Mouse (Mus musculus) T-cell, adult 66 days (primary cell): ENCODE data around the gene 2700097O09Rik. TPM values are rescaled to one million over a fixed set of nuclear protein-coding genes. Genes with fewer than 3 reads are reported as not detected.

Experiments
- total RNA-seq, 2 experiments: library from RNA; stranded (reverse); gene quantifications; 3 replicates in 1 of 2; 4 replicates in 1 of 2; pipeline ENCODE4 v1.2.4; 2023

The 2700097O09Rik gene
- 10 to 100 TPM; 10.3 to 12.7 TPM for total RNA-seq

DNA sequence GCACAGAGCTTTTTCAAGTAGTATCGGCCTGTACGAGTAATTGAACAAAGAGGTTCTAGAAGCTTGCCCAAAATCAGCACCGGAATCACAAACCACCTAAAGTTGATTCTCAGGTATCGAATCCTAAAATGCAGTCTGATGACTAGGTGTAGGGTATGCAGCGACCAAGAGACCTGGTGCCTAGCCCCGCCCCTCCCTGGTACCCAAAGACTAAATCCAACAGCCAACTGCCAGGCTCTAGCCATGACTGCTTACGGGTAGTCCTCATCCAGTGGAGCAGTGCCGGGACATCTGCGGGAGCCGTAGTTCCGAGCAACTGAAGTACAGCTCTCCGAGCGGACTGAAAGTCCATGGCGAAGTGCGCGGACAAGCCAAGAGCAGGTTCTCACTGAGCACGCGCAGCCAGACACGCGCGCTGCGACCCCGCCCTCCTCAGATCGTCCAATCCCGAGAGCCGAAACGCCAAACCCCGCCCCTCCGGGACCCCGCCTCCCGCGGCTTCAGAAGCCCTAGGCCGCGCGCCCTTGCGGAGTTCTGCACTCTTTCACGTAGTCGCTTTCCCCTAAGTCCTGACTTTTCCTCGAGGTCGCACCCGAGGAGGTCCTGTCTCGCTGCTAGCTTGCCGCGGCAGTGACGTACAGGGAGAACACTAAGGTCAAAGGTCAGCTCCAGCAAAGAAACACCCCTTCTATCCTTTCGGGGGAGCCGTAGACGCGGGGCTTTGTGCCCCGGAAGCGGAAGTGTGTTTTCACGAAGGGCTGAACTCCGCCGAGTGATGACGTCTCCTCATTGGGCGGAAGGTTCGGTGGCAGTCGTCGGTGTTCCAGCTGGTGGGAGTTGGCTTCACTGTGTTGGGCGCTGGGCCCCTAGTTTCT, at the start of gene 2700097O09Rik, which contains the start of gene Srp54a:
TSS of gene 2700097O09Rik (minus strand) at position 385 of the 875 bp plus-strand sequence.
TSS of gene Srp54a (plus strand) at position 537 of the 875 bp plus-strand sequence.

DNA sequence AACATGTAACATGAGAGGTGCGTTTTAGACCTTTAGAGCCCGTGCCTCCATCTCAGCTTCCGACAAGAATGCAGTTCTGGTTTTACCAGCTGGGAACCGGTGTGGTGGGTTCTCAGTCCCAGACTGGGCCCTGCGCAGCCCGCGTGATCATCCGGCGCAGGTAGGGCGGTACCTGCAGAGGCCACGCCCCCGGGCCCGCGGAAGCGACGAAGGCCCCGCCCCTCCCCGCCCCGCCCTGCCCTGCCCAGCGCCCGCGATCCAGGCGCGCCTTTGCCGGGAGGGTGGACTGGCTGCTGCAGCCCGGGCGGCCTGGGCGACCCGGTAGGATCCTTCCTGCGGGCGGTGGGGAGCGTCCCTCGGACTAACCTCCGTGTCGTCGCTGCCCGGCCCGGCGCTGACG, 44.3 kb upstream of the 2700097O09Rik start, which contains the start of gene Fam177a:
TSS of gene Fam177a (plus strand) at position 228 of the 400 bp plus-strand sequence.

DNA sequence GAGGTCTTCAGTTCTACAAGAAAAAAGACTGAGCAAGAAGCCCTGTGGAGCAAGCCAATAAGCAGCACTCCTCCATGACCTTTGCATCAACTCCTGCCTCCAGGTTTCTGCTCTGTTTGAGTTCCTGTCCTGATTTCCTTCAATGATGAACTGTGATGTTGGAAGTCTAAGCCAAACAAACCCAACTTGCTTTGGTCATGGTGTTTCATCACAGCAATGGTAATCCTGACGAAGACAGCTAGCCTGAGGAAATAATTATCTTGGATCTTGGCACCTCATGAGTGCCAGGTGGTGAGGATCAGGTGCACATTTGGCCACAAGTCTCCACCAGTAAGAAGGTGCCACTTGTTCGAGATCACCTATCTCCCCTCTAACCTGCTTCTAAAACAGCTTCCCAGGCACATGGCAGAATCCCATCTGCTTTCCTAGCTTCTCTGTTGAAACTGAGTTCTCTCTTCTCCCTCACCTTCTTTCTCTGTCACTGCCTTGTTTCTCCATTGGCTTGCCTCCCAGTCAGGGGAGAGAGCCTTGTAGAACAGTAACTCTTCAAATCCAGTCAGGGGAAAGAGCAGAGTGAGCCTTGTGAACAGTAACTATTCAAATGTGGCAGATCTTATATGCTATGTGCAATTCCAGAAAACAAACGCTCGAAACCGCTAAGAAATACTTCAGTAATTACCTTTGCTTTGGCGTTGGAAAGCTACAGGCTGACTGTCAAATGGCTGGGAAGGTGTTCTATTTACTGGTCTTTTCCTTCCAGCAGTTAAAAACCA, 66.1 kb downstream of the 2700097O09Rik start, which contains the start of gene Baz1a:
TSS of gene Baz1a (minus strand) at position 723 of the 773 bp plus-strand sequence.

Other genes starting within 250 kb of the 2700097O09Rik start
- gene Cfl2, start 217.2 kb downstream of the 2700097O09Rik start, total RNA-seq, result 10 to 100 TPM; 29.7 to 34.5 TPM
- gene Gm20403, start 93.6 kb downstream of the 2700097O09Rik start, total RNA-seq, result not detected
- 100 to 1,000 TPM in 1 of 2 experiments, 10 to 100 TPM in 1; 95.8 to 103 TPM for gene Baz1a, start 65.8 kb downstream of the 2700097O09Rik start, total RNA-seq
- gene Srp54a, start 152 bp upstream of the 2700097O09Rik start, total RNA-seq, result 10 to 100 TPM; 57.3 to 61.0 TPM
- 1 to 10 TPM in 1 of 2 experiments, not detected in 1; 9.0 TPM for gene Fam177a, start 44.4 kb upstream of the 2700097O09Rik start, total RNA-seq
- 10 to 100 TPM; 23.3 to 25.3 TPM for gene Srp54b, start 75.0 kb upstream of the 2700097O09Rik start, total RNA-seq
- gene 1700047I17Rik2, start 119.5 kb upstream of the 2700097O09Rik start, total RNA-seq, result 10 to 100 TPM; 11.5 to 21.2 TPM
- gene Srp54c, start 150.1 kb upstream of the 2700097O09Rik start, total RNA-seq, result 10 to 100 TPM; 17.9 to 20.3 TPM
- gene 1110008L16Rik, start 219.5 kb upstream of the 2700097O09Rik start, total RNA-seq, result 1 to 10 TPM; 9.3 to 9.5 TPM
- 10 to 100 TPM; 25.0 to 26.9 TPM for gene Ppp2r3c, start 222.9 kb upstream of the 2700097O09Rik start, total RNA-seq